Mouse (Mus musculus) spleen, adult 2 months (tissue): ENCODE measurements around the gene AU018091.

ENCODE experiments used
- CTCF ChIP-seq: fragments of 200-500 bp; IDR thresholded peaks from 2 replicates; pipeline ENCODE4 v1.5.1; 2011; ENCODE audit warnings: mild to moderate bottlenecking, inconsistent platforms; ENCODE audit not compliant: insufficient read depth, insufficient read length, insufficient replicate concordance; ENCODE audit errors: extremely low read depth
- POLR2A ChIP-seq: fragments of 200-500 bp; IDR thresholded peaks from 2 replicates; pipeline ENCODE4 v1.6.1; 2011; ENCODE audit warnings: low read depth, low read length, inconsistent platforms

DNA sequence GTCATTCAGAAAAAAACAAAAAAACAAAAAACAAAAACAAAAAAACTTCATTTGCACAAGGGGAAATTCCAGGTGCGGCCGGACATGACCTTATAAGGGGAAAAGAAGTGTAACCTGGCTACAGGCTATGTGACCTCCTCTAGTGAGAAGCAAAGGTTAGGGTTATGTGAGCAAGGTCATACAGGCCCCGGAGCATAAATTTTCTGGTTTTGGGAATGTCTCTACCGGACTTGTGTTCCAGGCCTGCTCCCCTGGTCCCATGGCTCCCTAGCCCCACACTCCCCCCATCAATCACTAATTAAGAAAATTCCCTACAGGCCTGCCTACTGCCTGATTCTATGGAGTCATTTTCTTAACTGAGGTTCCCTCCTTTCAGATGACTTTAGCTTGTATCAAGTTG lies 2.7 kb downstream of the AU018091 start:
- TF ChIP-seq POLR2A, result no peak
- TF ChIP-seq CTCF, result no peak
